Mouse (Mus musculus) neutrophil, adult 5-6 weeks (primary cell): ENCODE data around the gene Atp5l. TPM values are rescaled to one million over a fixed set of nuclear protein-coding genes. Genes with fewer than 3 reads are reported as not detected.

Experiments used
- ATAC-seq: fragments of 151-379, 151-347 bp; 2 replicates; pipeline ENCODE4 v1.8.0; 2017; ENCODE audit warnings: mild to moderate bottlenecking, moderate TSS enrichment; ENCODE audit not compliant: insufficient number of reproducible peaks, poor library complexity, low FRiP score, severe bottlenecking; ENCODE audit errors: extremely low read depth
- total RNA-seq: library from RNA; stranded (forward); fragments of 200-1000 nt; gene quantifications from 2 replicates; pipeline ENCODE4 v1.2.3, GENCODE M21; 2017

Gene Atp5l
- total RNA-seq, 1 experiment from 2014 or later: 48.6 TPM

GRCm38 (mm10) chr9:44900402-44900801 is 20.1 kb downstream of the Atp5l start:
- ATAC-seq: no peak

GRCm38 (mm10) chr9:44899716-44900115 is 20.8 kb downstream of the Atp5l start:
- ATAC-seq: no peak

- ATAC-seq: no peak
These were observed 23.5 kb downstream of the Atp5l start for GRCm38 (mm10) chr9:44897024-44897423.

GRCm38 (mm10) chr9:44892664-44893063 is 27.9 kb downstream of the Atp5l start:
- no peak for ATAC-seq

GRCm38 (mm10) chr9:44891210-44891609 is 29.3 kb downstream of the Atp5l start:
- ATAC-seq: no peak

- ATAC-seq: no peak
These were observed 30.4 kb downstream of the Atp5l start for GRCm38 (mm10) chr9:44890122-44890521.

- ATAC-seq: peak; percentile 46; the same call in 1 of the 2 replicates
These were observed 32.4 kb downstream of the Atp5l start for GRCm38 (mm10) chr9:44888114-44888624.

- ATAC-seq: no peak
These were observed 37.5 kb downstream of the Atp5l start for GRCm38 (mm10) chr9:44882981-44883569.

- ATAC-seq: peak; percentile 55
These were observed 38.0 kb downstream of the Atp5l start for GRCm38 (mm10) chr9:44882436-44882980.

- no peak for ATAC-seq
These were observed 38.6 kb downstream of the Atp5l start for GRCm38 (mm10) chr9:44881941-44882435.

GRCm38 (mm10) chr9:44881221-44881871 is 39.2 kb downstream of the Atp5l start, which contains the start of gene Kmt2a:
Gene Kmt2a (minus strand): TSS chr9:44881296.
- ATAC-seq: peak; percentile 71

GRCm38 (mm10) chr9:44880309-44881081 is 40.0 kb downstream of the Atp5l start:
- no peak for ATAC-seq

GRCm38 (mm10) chr9:44879694-44880271 is 40.8 kb downstream of the Atp5l start:
- no peak for ATAC-seq

- ATAC-seq: no peak
These were observed 41.6 kb downstream of the Atp5l start for GRCm38 (mm10) chr9:44878776-44879500.

GRCm38 (mm10) chr9:44877686-44878085 is 42.9 kb downstream of the Atp5l start:
- no peak for ATAC-seq

GRCm38 (mm10) chr9:44875476-44875875 is 45.1 kb downstream of the Atp5l start:
- ATAC-seq: no peak

- no peak for ATAC-seq
These were observed 46.3 kb downstream of the Atp5l start for GRCm38 (mm10) chr9:44874198-44874597.

GRCm38 (mm10) chr9:44873665-44874064 is 46.9 kb downstream of the Atp5l start:
- no peak for ATAC-seq
